Mouse (Mus musculus) stomach, postnatal 0 days (tissue): ENCODE measurements around the gene Efemp2. TPM values are rescaled to one million over a fixed set of nuclear protein-coding genes. Genes with fewer than 3 reads are reported as not detected.

Experiments used
- ATAC-seq: fragments of 200-750 bp; cut with Nextera tagmentation; 2 replicates; pipeline ENCODE4 v1.8.0; 2017; ENCODE audit not compliant: low FRiP score, low TSS enrichment
- DNase-seq: peaks from one replicate; pipeline ENCODE4 v3.0.0-alpha.2; 2016; ENCODE audit warnings: low spot score
- H3K27ac ChIP-seq: fragments of 300-500 bp; sonication (generic); replicated peaks from 2 replicates; pipeline ENCODE4 v1.5.1; 2014; ENCODE audit warnings: mild to moderate bottlenecking, control low read depth
- H3K27me3 ChIP-seq: fragments of 300-500 bp; sonication (generic); 2 replicates; pipeline ENCODE4 v1.6.1; 2014; ENCODE audit warnings: low read length; ENCODE audit not compliant: control insufficient read depth, insufficient read depth
- H3K36me3 ChIP-seq: fragments of 300-500 bp; sonication (generic); 2 replicates; pipeline ENCODE4 v1.6.1; 2014; ENCODE audit warnings: low read length, mixed read lengths; ENCODE audit not compliant: control insufficient read depth, insufficient read depth
- H3K4me1 ChIP-seq: fragments of 300-500 bp; sonication (generic); replicated peaks from 2 replicates; pipeline ENCODE4 v1.6.1; 2014; ENCODE audit warnings: antibody characterized with exemption; ENCODE audit not compliant: control insufficient read depth, insufficient read depth
- H3K4me2 ChIP-seq: fragments of 300-500 bp; sonication (generic); replicated peaks from 2 replicates; pipeline ENCODE4 v1.6.1; 2014; ENCODE audit warnings: low read depth, mild to moderate bottlenecking, control low read depth, moderate library complexity
- H3K4me3 ChIP-seq: fragments of 300-500 bp; sonication (generic); 2 replicates; pipeline ENCODE4 v1.5.1; 2014; ENCODE audit warnings: low read depth, low read length, control low read depth
- H3K9ac ChIP-seq: fragments of 300-500 bp; sonication (generic); 2 replicates; pipeline ENCODE4 v1.6.1; 2014; ENCODE audit warnings: mild to moderate bottlenecking, low read length, control low read depth, mixed read lengths
- H3K9me3 ChIP-seq: fragments of 300-500 bp; sonication (generic); 2 replicates; pipeline ENCODE4 v1.6.1; 2016; ENCODE audit warnings: low read length; ENCODE audit not compliant: control insufficient read depth
- CTCF ChIP-seq: IDR thresholded peaks from 2 replicates; pipeline ENCODE4 v1.5.1; 2016; ENCODE audit warnings: antibody characterized with exemption, low read depth, mild to moderate bottlenecking, moderate library complexity
- EP300 ChIP-seq: optimal IDR thresholded peaks from 2 replicates; pipeline ENCODE3; 2016; ENCODE audit warnings: antibody characterized with exemption
- WGBS: fragments of 180-500 bp; shearing (Covaris S2); extraction: QIAGEN DNeasy Blood & Tissue Kit; methylation state at CpG from one replicate; pipeline ENCODE4 v1.1.7; 2014; 5-methylcytosine and 5-hydroxymethylcytosine counted together
- polyA plus RNA-seq: library from polyadenylated mRNA; unstranded; fragments of >200 nt; fragmentation: Nextera tagmentation; extraction: Ambion mirVana; gene quantifications from 2 replicates; pipeline ENCODE4 v1.2.1, GENCODE M21; 2015

Efemp2 gene
- polyA plus RNA-seq, 1 experiment from 2014 or later: 67.0 TPM

DNA sequence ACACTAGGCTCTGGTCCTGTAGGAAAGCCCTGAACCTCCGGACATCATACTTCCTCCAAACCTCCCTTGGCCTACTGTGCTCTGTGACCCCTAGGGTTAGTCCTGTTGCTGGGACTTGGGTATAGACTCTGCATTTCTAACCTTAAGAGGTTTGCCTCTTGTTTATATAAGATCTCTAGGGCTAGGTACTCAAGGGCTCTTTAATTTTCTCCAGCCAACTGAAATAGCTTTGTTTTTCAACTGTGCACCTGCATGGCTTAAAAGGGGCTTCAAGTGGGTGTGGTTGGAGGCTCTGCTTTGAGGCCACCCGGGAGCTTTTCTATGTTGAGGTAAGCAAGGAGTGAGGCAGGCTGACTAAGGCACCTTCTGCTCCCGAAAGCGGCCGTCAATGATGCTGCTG lies 10.7 kb downstream of the Efemp2 start:
- Histone ChIP-seq H3K36me3 (peaks cover 21% of the 10 kb centered on the region; the same call in 1 of the 2 replicates), H3K9me3 (no peaks in the 10 kb centered on the region), H3K4me2 (no peak overlapping the region), H3K9ac (no peak overlapping the region), H3K27ac (no peak overlapping the region), H3K4me3 (no peak overlapping the region), H3K4me1 (no peaks in the 10 kb centered on the region), H3K27me3 (no peaks in the 10 kb centered on the region)
- DNase-seq (no peak), ATAC-seq (no peak)
- WGBS: 89% methylated on average over 5 of the region's 5 CpGs
- no peak for TF ChIP-seq EP300
- TF ChIP-seq CTCF: no peak

DNA sequence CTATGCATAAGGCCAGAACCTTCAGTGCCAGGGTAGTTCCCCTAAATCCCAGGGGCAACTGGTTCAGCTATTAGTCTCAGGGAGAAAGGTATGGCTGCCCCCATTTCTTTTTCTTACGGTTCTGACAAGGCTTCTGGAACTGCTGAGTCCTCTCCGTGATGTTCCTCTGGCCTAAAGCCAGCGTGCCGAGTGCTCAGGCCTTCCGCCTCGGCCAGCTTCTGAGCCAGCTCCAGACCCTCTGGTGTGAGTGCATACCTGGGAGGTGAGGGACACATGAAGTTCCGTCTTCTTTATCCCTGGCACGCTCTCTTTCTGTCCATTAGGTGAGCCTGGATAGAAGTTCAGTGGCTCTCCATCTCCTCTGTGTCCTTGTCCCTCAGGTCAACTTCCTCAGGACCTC lies 11.6 kb downstream of the Efemp2 start:
- Histone ChIP-seq H3K4me1 (no peaks in the 10 kb centered on the region), H3K4me2 (no peak overlapping the region), H3K27me3 (no peaks in the 10 kb centered on the region), H3K9ac (no peak overlapping the region), H3K9me3 (no peaks in the 10 kb centered on the region), H3K36me3 (peaks cover 17% of the 10 kb centered on the region; the same call in 1 of the 2 replicates), H3K4me3 (no peak overlapping the region), H3K27ac (no peak overlapping the region)
- DNase-seq (no peak), ATAC-seq (no peak)
- 78% methylated on average over 8 of the region's 8 CpGs for WGBS
- TF ChIP-seq EP300: no peak
- no peak for TF ChIP-seq CTCF

DNA sequence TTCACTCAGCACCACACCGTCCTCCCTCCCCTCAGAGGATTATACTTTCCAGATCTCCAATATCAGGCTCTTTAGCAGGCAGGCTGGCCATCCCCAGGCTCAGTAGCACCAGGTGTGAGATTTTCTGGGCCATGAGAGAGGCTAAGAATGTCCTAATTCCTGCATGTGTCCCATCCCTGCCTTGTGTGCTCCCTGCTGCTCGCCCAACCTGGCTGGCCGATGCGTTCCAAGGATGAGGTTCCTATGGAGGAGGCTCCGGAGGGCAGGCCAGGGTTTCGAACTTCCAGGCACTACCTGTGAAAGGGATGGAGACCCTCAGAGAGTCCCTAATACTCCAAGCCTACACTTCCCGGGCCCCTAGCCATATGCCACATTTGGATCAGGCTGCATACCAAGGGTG lies 12.1 kb downstream of the Efemp2 start:
- 92% methylated on average over 7 of the region's 7 CpGs for WGBS
- ATAC-seq: no peak
- no peaks in the 10 kb centered on the region for H3K27me3 ChIP-seq
- peaks cover 15% of the 10 kb centered on the region; the same call in 1 of the 2 replicates for H3K36me3 ChIP-seq
- no peak overlapping the region for H3K27ac ChIP-seq
- H3K9me3 ChIP-seq: no peaks in the 10 kb centered on the region
- no peak overlapping the region for H3K9ac ChIP-seq
- TF ChIP-seq EP300: no peak
- no peak for TF ChIP-seq CTCF
- H3K4me1 ChIP-seq: no peaks in the 10 kb centered on the region
- H3K4me2 ChIP-seq: no peak overlapping the region
- H3K4me3 ChIP-seq: no peak overlapping the region
- DNase-seq: no peak

DNA sequence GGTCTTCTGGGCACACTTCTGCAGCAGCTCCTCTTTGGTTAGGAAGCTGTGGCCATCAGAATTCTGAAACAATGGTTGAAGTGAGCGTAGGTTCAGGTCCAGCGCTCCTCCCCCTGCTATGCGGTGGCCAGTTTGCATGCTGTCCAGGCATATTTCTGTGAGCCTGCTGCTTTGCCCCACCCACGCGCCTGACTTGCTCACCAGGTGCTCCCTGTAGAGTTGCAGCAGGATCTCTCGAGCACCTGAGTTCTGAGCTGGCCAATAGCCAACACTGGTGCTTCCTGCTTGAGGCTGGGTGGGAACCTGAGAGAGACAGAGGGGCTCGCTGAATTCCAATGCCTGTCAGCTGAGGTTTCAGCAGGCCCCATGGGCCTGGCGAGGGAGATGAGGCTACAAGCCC lies 12.5 kb downstream of the Efemp2 start:
- Histone ChIP-seq H3K4me2 (no peak overlapping the region), H3K4me1 (no peaks in the 10 kb centered on the region), H3K9me3 (no peaks in the 10 kb centered on the region), H3K36me3 (peaks cover 13% of the 10 kb centered on the region; the same call in 1 of the 2 replicates), H3K4me3 (no peak overlapping the region), H3K27me3 (no peaks in the 10 kb centered on the region), H3K9ac (no peak overlapping the region), H3K27ac (no peak overlapping the region; the same call in 1 of the 2 replicates)
- ATAC-seq: no peak
- peak; percentile 64 for DNase-seq
- TF ChIP-seq CTCF: no peak
- no peak for TF ChIP-seq EP300
- WGBS: 67% methylated on average over 8 of the region's 8 CpGs

DNA sequence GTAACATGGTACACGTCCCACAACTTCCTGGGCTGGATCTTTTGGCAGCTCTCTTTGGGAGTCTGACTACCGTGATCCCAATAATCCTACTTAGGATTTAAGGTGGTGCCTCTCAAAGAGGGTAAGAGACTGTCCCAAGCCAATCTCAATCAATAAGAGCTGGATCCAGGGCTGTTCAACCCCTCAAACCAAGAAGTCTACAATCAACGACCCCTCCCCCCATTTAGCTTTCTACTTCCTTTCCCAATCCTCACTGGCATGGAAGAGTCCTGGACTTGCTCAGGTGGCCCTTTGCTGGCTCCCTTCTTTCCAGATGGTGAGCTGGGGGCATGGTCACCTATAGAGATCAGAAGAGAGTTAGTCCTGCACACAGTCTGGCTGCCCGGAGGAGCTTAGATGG lies 13.0 kb downstream of the Efemp2 start:
- Histone ChIP-seq H3K9ac (no peak overlapping the region), H3K9me3 (no peaks in the 10 kb centered on the region), H3K27me3 (no peaks in the 10 kb centered on the region), H3K36me3 (peaks cover 13% of the 10 kb centered on the region; the same call in 1 of the 2 replicates), H3K4me1 (no peaks in the 10 kb centered on the region), H3K4me2 (no peak overlapping the region), H3K27ac (no peak overlapping the region; the same call in 1 of the 2 replicates), H3K4me3 (no peak overlapping the region)
- no peak for DNase-seq
- no peak for ATAC-seq
- WGBS: 65% methylated on average over 4 of the region's 4 CpGs
- TF ChIP-seq CTCF: no peak
- no peak for TF ChIP-seq EP300

DNA sequence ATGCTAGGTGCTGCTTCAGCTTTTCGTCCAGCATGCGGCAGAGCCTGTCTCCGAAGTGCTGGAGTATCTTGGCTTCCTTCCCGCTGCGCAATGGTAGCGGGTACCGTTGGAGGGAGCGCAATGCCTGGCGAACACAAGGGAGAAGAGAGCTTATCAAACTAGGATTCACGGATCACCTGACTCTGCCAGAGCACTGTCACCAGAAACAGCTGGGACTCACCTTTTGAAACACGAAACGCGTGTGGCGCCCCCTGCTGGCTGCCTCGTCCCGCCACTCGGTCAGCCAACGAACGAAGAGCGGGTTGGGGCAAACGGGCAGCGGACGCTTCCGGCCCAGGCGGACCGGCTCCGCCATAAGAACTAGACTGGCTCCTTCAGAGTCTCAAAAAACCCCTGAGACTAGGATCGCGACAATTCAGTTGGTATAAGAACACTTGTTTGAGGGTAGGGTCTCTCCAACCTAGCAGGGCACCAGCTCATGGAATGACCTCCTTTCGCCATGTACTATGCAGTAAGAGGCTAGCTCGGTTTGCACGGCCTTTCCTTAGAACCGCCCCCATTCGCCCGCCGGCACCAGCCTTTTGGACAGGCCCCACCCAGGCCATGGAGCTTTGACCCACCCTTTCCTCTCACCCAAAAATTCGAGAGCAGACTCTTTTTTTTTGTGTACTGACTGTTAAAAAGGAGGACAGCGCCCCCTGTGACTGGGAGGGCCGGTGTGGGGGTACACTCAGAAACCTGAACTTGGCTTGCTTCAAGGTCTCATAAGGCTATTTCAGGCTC lies 14.2 kb downstream of the Efemp2 start, which contains the start of gene Mus81:
Gene Mus81 (minus strand): TSS at position 635 of the 783 bp plus-strand sequence.
- DNase-seq (peak; percentile 96), ATAC-seq (peak; percentile 74)
- peaks cover 10% of the 10 kb centered on the region; the same call in 1 of the 2 replicates for H3K36me3 ChIP-seq
- no peaks in the 10 kb centered on the region for H3K4me1 ChIP-seq
- peak within 1 kb of the TSS; percentile 70 for H3K4me2 ChIP-seq
- H3K27me3 ChIP-seq: no peaks in the 10 kb centered on the region
- TF ChIP-seq CTCF (peak; percentile 93), EP300 (peak; percentile 68)
- H3K27ac ChIP-seq: peak within 1 kb of the TSS; percentile 96
- no peaks in the 10 kb centered on the region for H3K9me3 ChIP-seq
- WGBS: under 1% methylated on average over 39 of the region's 39 CpGs
- peak within 1 kb of the TSS; percentile 55 for H3K9ac ChIP-seq
- H3K4me3 ChIP-seq: peak within 1 kb of the TSS; percentile 45
